Mouse (Mus musculus) hindbrain, postnatal 0 days (tissue): Measurements from ENCODE around the gene Rrad. TPM values are rescaled to one million over a fixed set of nuclear protein-coding genes. Genes with fewer than 3 reads are reported as not detected.
"Not testable (repeated sequence)": the region's sequence is repeated elsewhere in the genome, so short reads cannot be mapped to it uniquely, and the experiment has no call there.

ENCODE experiments used
- ATAC-seq: fragments of 200-750 bp; cut with Nextera tagmentation; 2 replicates; pipeline ENCODE4 v1.8.0; 2017; ENCODE audit warnings: mild to moderate bottlenecking, moderate TSS enrichment, moderate library complexity
- DNase-seq: peaks from one replicate; pipeline ENCODE4 v3.0.0-alpha.2; 2015; ENCODE audit warnings: low spot score
- H3K27ac ChIP-seq: fragments of 300-500 bp; sonication (generic); 2 replicates; pipeline ENCODE4 v1.5.1; 2014; ENCODE audit warnings: mild to moderate bottlenecking
- H3K27me3 ChIP-seq: fragments of 300-500 bp; sonication (generic); 2 replicates; pipeline ENCODE4 v1.6.1; 2014; ENCODE audit warnings: low read length, mixed read lengths; ENCODE audit not compliant: insufficient read depth
- H3K36me3 ChIP-seq: fragments of 300-500 bp; sonication (generic); 2 replicates; pipeline ENCODE4 v1.6.1; 2014; ENCODE audit warnings: low read length, mixed read lengths; ENCODE audit not compliant: insufficient read depth
- H3K4me1 ChIP-seq: fragments of 300-500 bp; sonication (generic); 2 replicates; pipeline ENCODE4 v1.6.1; 2014; ENCODE audit warnings: antibody characterized with exemption, low read length, mixed read lengths; ENCODE audit not compliant: insufficient read depth
- H3K4me2 ChIP-seq: fragments of 300-500 bp; sonication (generic); 2 replicates; pipeline ENCODE4 v1.6.1; 2014; ENCODE audit warnings: low read depth, mild to moderate bottlenecking, low read length, moderate library complexity, mixed read lengths
- H3K4me3 ChIP-seq: fragments of 300-500 bp; sonication (generic); 2 replicates; pipeline ENCODE4 v1.5.1; 2014; ENCODE audit warnings: low read length
- H3K9ac ChIP-seq: fragments of 300-500 bp; sonication (generic); replicated peaks from 2 replicates; pipeline ENCODE4 v1.6.1; 2014; ENCODE audit warnings: mild to moderate bottlenecking, low read length, moderate library complexity, mixed read lengths
- H3K9me3 ChIP-seq: fragments of 300-500 bp; sonication (generic); 2 replicates; pipeline ENCODE4 v1.6.1; 2016; ENCODE audit warnings: low read length, mixed read lengths
- CTCF ChIP-seq: IDR thresholded peaks from 2 replicates; pipeline ENCODE4 v1.5.1; 2016; ENCODE audit warnings: antibody characterized with exemption, control low read depth, low read depth
- WGBS: fragments of 180-500 bp; shearing (Covaris S2); extraction: QIAGEN DNeasy Blood & Tissue Kit; methylation state at CpG from one replicate; pipeline ENCODE4 v1.1.7; 2014; 5-methylcytosine and 5-hydroxymethylcytosine counted together
- polyA plus RNA-seq: library from polyadenylated mRNA; unstranded; fragments of >200 nt; fragmentation: Nextera tagmentation; extraction: Ambion mirVana; gene quantifications from 2 replicates; pipeline ENCODE4 v1.2.1, GENCODE M21; 2015
- total RNA-seq: library from RNA; depleted of rRNA; stranded (reverse); fragments of >200 nt; gene quantifications from 2 replicates; pipeline ENCODE4 v1.2.3, GENCODE M21; 2014; rRNA removed

Gene Rrad
- total RNA-seq: 3.9 and 5.1 TPM in 2 replicates
- 2.4 and 2.7 TPM in 2 replicates for polyA plus RNA-seq

- Histone ChIP-seq H3K4me3 (peak within 1 kb of the TSS; percentile 34), H3K4me2 (peak within 1 kb of the TSS; percentile 52), H3K4me1 (peaks cover 3% of the 10 kb centered on the region), H3K27ac (no peak within 1 kb of the TSS), H3K9ac (peak within 1 kb of the TSS; percentile 38), H3K9me3 (no peaks in the 10 kb centered on the region), H3K27me3 (no peaks in the 10 kb centered on the region), H3K36me3 (peaks cover 6% of the 10 kb centered on the region; the same call in 1 of the 2 replicates)
- DNase-seq (peak; percentile 25), ATAC-seq (peak; percentile 52; the same call in 1 of the 2 replicates)
- 3% methylated on average over 19 of the region's 28 CpGs for WGBS
- no peak for TF ChIP-seq CTCF
Measured at GRCm38 (mm10) chr8:104630981-104631663, at the start of gene Rrad. Gene Rrad, minus strand, starts transcription at chr8:104631327.

GRCm38 (mm10) chr8:104655614-104656013 is 24.5 kb upstream of the Rrad start:
- Histone ChIP-seq H3K27me3 (no peaks in the 10 kb centered on the region), H3K36me3 (no peaks in the 10 kb centered on the region), H3K9me3 (no peaks in the 10 kb centered on the region), H3K27ac (no peak overlapping the region), H3K4me3 (no peak overlapping the region), H3K4me1 (no peaks in the 10 kb centered on the region), H3K4me2 (no peak overlapping the region), H3K9ac (no peak overlapping the region)
- TF ChIP-seq CTCF: no peak
- WGBS: 74% methylated on average over 4 of the region's 4 CpGs
- DNase-seq (no peak), ATAC-seq (no peak)

- under 1% methylated on average over 3 of the region's 3 CpGs for WGBS
- H3K4me2 ChIP-seq: no peak overlapping the region
- no peaks in the 10 kb centered on the region for H3K9me3 ChIP-seq
- H3K27ac ChIP-seq: no peak overlapping the region
- H3K27me3 ChIP-seq: no peaks in the 10 kb centered on the region
- no peak overlapping the region for H3K9ac ChIP-seq
- DNase-seq (peak; percentile 95), ATAC-seq (peak; percentile 91)
- peak; percentile 98 for TF ChIP-seq CTCF
- no peaks in the 10 kb centered on the region for H3K4me1 ChIP-seq
- H3K36me3 ChIP-seq: no peaks in the 10 kb centered on the region
- H3K4me3 ChIP-seq: no peak overlapping the region
Measured at GRCm38 (mm10) chr8:104654984-104655383, 23.9 kb upstream of the Rrad start.

- not testable (repeated sequence) for H3K27me3 ChIP-seq, DNase-seq, H3K4me2 ChIP-seq, ATAC-seq, H3K9me3 ChIP-seq, H3K36me3 ChIP-seq, H3K4me3 ChIP-seq, H3K9ac ChIP-seq, H3K27ac ChIP-seq
- peaks cover 16% of the 10 kb centered on the region for H3K4me1 ChIP-seq
- 72% methylated on average over 3 of the region's 3 CpGs for WGBS
- peak; percentile 25 for TF ChIP-seq CTCF
Measured at GRCm38 (mm10) chr8:104644187-104644586, 13.1 kb upstream of the Rrad start.

- Histone ChIP-seq H3K36me3 (no peaks in the 10 kb centered on the region), H3K9me3 (no peaks in the 10 kb centered on the region), H3K4me2 (peak overlapping the region; percentile 71), H3K4me1 (peaks cover 16% of the 10 kb centered on the region), H3K27ac (peak overlapping the region; percentile 80), H3K27me3 (no peaks in the 10 kb centered on the region), H3K4me3 (peak overlapping the region; percentile 89), H3K9ac (peak overlapping the region; percentile 82)
- no peak for TF ChIP-seq CTCF
- DNase-seq (no peak), ATAC-seq (peak; percentile 37)
- WGBS: 71% methylated on average over 6 of the region's 6 CpGs
Measured at GRCm38 (mm10) chr8:104642324-104642654, 11.2 kb upstream of the Rrad start.

GRCm38 (mm10) chr8:104641426-104642323 is 10.5 kb upstream of the Rrad start, which contains the start of gene Ciao2b:
Gene Ciao2b, minus strand, starts transcription at chr8:104641965.
- no peak for TF ChIP-seq CTCF
- peak within 1 kb of the TSS; percentile 71 for H3K4me2 ChIP-seq
- WGBS: under 1% methylated on average over 66 of the region's 66 CpGs
- peak; percentile 97 for ATAC-seq
- DNase-seq: peak; percentile 95
- no peaks in the 10 kb centered on the region for H3K36me3 ChIP-seq
- peaks cover 16% of the 10 kb centered on the region for H3K4me1 ChIP-seq
- peak within 1 kb of the TSS; percentile 80 for H3K27ac ChIP-seq
- no peaks in the 10 kb centered on the region for H3K27me3 ChIP-seq
- H3K9ac ChIP-seq: peak within 1 kb of the TSS; percentile 82
- H3K9me3 ChIP-seq: no peaks in the 10 kb centered on the region
- H3K4me3 ChIP-seq: peak within 1 kb of the TSS; percentile 89
